Mouse (Mus musculus) layer of hippocampus, postnatal 14 days (tissue): Measurements from ENCODE around the gene Gadl1. TPM values are rescaled to one million over a fixed set of nuclear protein-coding genes. Genes with fewer than 3 reads are reported as not detected.
A peak's percentile ranks its signal among the peaks of the same experiment; 100 is the strongest.

Experiments
- DNase-seq, 2 experiments: peaks; one replicate each; pipeline ENCODE4 v3.0.0; 2021 to 2022; ENCODE audit warnings: low spot score in 2 of 2, mixed read lengths in 1 of 2
- long read RNA-seq, 2 experiments: library from polyadenylated mRNA; stranded (forward); transcript quantifications; one replicate each; pipeline ENCODE4 v2.0.0; 2021
- total RNA-seq, 2 experiments: library from RNA; stranded (reverse); gene quantifications; 2 replicates each; pipeline ENCODE4 v1.2.3; 2021

The Gadl1 gene
- under 1 TPM; 0.09 to 0.41 TPM for total RNA-seq
- long read RNA-seq, experiment 1, result 0 reads
- long read RNA-seq, experiment 2, result 0 reads

GRCm38 (mm10) chr9:115909155-115909554 lies at the start of gene Gadl1:
Gadl1 (plus strand) TSS chr9:115909455.
- DNase-seq, result no peak

DNA sequence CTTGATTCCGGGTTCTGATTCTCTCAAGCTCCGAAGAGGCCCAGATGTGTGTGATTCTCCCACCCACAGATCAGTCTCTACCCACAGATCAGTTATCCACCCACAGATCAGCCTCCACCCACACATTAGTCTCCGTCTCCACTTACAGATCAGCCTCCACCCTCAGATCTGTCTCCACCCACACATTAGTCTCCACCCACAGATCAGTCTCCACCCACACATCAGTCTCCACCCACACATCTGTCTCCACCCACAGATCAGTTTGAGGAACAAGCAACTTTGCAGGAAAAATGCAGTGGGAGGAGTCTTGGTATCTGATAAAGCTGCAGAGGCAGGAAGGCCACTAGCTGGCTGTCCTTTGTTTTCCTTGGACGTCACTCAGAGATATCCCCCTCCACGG lies 46.5 kb upstream of the Gadl1 start:
- no peak for DNase-seq

GRCm38 (mm10) chr9:115863326-115863725 lies 45.9 kb upstream of the Gadl1 start:
- peak in 1 of 2 experiments; percentile 12 for DNase-seq

- DNase-seq, result no peak
Observed at GRCm38 (mm10) chr9:115867277-115867676, 42.0 kb upstream of the Gadl1 start.

DNA sequence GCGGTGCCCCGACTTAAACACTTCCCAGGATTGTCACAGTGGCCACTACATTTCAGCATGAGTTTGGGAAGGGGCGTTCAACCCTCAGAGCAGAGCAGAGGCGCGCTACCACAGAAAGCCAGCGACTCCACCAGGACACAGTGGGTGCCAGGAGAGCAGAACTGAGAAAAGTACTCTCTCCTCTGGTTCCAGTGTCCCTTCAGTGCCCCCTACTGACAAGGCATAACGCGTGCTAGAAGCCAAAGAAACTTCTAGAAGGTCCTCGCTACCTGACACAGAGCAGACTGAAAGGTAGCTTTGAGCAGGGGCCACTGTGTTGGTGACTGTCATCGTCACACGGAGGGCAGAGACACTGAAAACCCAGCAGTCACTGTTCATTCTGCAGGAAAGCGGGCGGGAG lies 39.1 kb upstream of the Gadl1 start:
- DNase-seq, result no peak

DNA sequence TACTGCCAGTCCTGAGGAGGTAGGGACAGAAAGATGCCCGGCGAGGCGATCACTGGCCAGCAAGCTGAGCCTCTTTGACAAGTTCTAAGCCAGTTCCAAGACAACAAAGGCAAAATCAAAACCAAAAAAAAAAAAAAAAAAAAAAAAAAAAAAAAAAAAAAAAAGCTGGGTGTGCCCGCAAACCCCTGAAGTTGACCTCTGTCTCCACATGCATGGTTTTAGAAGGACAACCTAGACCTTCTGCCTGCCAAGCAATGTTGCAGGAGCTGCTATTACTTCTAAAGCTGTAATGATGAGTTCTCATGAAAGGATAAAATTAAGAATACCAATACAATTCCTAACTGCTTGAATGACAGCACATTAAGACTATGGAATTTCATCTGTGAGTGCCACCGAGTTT lies 38.6 kb upstream of the Gadl1 start:
- DNase-seq, result no peak

GRCm38 (mm10) chr9:115880500-115880899 lies 28.8 kb upstream of the Gadl1 start:
- no peak for DNase-seq

DNA sequence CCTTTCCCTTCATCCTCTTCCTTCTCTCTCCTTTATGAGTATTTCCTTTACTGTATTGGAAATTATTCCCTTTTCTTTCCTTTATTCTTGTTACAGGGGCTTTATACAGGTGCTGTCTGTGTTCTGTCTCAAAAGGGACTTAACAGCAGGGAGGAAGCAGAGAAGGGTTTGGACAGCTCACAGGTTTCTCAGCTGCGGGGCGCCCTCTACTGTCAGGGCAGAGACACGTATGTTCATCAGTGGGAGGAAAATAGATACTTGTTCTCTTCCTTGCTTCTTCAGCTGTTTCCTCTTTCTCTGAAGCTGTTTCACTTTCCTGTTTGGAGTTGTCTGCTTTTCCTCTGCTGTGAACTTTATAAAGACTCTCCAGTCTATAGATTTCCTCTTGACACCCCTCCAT lies 28.1 kb upstream of the Gadl1 start:
- no peak for DNase-seq

- no peak for DNase-seq
Observed at GRCm38 (mm10) chr9:115882627-115883200, 26.5 kb upstream of the Gadl1 start.

- DNase-seq, result no peak
Observed at GRCm38 (mm10) chr9:115883413-115883812, 25.8 kb upstream of the Gadl1 start.

DNA sequence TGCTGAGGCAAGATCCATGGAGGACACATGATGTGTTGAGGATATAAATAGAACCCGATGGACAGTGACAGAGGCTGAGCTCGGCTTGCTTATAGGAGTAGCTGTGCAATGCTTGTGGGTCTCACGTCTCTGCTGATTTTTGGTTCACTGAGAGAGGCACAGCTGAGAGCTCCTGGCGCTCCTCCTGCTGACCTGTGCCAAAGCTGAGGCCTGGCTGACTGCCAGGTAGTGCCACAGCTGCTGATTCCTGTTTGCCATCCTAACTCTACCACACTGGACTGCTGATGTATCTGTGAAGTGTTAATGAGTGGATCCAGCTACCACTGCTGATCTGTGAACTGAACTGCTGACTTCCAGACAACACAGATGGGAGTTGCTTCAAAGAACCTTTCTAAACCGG lies 21.7 kb upstream of the Gadl1 start:
- DNase-seq, result no peak

DNA sequence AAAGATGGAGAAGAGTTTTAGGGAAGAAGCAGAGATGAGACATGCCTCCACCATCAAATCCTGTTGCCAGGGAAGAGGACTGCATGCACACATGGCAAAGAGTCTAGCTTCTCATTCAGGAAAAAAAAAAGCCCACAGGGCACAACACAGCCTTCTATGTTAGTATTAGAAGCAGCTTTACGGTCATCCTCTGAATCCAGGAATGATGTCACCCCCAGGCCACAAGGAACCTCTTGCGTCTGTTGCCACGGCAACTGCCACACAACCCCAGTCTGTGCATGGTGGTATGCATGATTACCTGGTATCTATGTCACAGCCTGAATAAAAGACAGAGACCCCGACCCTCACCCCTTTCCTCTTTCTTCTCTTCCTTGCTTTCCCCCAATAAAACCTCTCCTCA lies 16.1 kb upstream of the Gadl1 start:
- no peak for DNase-seq

DNA sequence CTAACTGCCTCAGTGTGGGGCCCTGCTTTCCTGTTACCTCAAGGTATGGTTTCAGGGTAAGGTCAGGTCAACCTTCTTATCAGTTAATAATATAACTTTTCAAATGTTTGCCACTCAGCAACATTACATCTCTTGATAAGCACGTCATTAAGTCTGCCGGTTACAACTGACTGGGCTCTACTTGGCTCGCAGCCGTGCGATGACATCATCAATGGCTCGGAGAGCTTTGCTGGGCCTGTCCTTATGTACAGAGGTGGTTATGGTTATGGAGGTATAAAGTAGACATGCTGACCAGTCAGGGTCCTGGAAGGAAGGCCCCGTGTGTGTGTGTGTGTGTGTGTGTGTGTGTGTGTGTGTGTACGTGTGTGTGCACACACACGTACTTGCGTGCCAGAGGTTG lies 15.3 kb upstream of the Gadl1 start:
- DNase-seq, result no peak

GRCm38 (mm10) chr9:115908325-115908724 lies 930 bp upstream of the Gadl1 start:
- no peak for DNase-seq

- no peak for DNase-seq
Observed at GRCm38 (mm10) chr9:115914006-115914405, 4.8 kb downstream of the Gadl1 start.

GRCm38 (mm10) chr9:115915586-115916270 lies 6.5 kb downstream of the Gadl1 start:
- DNase-seq, result peak; percentile 21 to 64

DNA sequence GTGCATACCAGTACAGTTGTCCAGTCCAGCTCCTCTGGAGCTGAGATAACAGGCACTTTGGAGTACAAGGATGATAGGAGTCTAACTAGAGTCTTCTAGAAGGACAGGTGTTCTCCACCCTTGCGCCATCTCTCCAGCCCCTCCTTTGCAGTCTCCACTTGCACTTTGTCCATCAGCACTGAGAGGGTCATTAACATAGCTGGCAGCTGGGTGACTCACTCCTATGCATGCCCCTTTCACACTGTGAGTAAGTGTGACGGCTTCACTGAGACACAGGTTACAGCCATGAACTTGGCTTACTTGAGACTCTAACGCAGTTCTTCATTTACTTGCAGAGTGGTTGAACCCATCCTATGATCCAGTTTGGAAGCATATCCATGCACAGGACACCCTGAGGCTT lies 10.5 kb downstream of the Gadl1 start:
- no peak for DNase-seq

DNA sequence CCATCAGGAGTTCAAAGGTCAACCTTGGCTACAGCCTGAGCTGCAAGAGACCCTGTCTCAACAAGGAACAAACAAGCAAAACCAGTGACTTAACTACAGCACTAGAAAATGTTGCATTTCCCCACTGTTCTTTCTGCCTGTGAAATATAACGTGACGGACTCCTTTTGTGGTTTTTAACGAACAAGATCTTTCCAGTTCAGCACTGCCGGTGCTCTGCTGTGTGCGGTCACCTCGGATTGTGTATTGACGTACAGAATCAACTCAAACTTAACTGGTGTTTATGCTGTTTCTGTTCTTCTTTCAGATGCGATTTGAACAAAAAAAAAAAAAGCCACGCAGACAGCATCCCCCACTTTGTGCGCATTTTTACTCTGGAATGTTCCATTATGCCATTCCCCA lies 13.4 kb downstream of the Gadl1 start:
- DNase-seq, result no peak

GRCm38 (mm10) chr9:115924094-115924493 lies 14.8 kb downstream of the Gadl1 start:
- no peak for DNase-seq

DNA sequence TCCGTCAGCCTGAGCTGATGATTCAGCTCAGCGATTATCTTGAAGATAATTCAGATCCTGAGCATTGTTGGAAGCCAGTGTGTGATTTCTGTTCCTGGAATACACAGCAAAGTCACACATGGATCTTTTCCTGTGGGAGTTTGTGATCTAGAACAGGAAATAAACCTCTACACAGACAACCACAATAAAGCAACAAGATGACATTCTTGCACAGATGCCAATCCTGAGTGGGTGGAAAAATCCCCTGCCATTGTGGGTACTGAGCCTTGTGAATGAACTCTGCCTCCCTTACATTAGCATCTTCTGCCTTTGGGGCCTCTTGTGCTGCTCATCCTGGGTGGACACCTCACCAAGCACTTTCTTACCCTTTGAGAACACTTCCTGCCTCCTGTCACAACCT lies 22.5 kb downstream of the Gadl1 start:
- peak in 1 of 2 experiments; percentile 22 for DNase-seq

GRCm38 (mm10) chr9:115932741-115933140 lies 23.5 kb downstream of the Gadl1 start:
- DNase-seq, result no peak

- peak in 1 of 2 experiments; percentile 46 for DNase-seq
Observed at GRCm38 (mm10) chr9:115933243-115933964, 24.1 kb downstream of the Gadl1 start.
